ENCODE assay signal across 10 mouse cellular contexts in genomic region chr4:9107295-9107694, GRCm38 (mm10).
DNase-seq lines count a peak whose midpoint lies in the region; ATAC-seq lines count a peak whose summit lies in the region.
"Had no signal": no experiment of that assay in that cellular context is flagged by ENCODE, and none has a peak within 500 bp of the region (broad histone marks: within the 10 kb centered on the region; RNA-seq: fewer than 3 reads in every experiment).

No protein-coding gene starts in this region.

- no peaks in the 10 kb centered on the region for H3K9me3 ChIP-seq in intestine, embryonic 15.5 days
- H3K9me3 ChIP-seq in intestine, embryonic 16.5 days (ENCODE audit: control insufficient read depth, low read length), result no peaks in the 10 kb centered on the region
- no peaks in the 10 kb centered on the region for H3K9me3 ChIP-seq in stomach, embryonic 15.5 days
- H3K9me3 ChIP-seq: embryonic facial prominence, embryonic 15.5 days had no signal

- H3K27ac ChIP-seq in intestine, embryonic 15.5 days, result no peak overlapping the region
- H3K27ac ChIP-seq in intestine, embryonic 16.5 days (ENCODE audit: low read length), result no peak overlapping the region
- H3K27ac ChIP-seq in stomach, embryonic 15.5 days, result peak overlapping the region; percentile 14; the same call in 1 of the 2 replicates
- H3K27ac ChIP-seq: embryonic facial prominence, embryonic 15.5 days had no signal

- H3K4me2 ChIP-seq in intestine, embryonic 15.5 days (replicated peaks), result no peak overlapping the region
- no peak overlapping the region for H3K4me2 ChIP-seq in intestine, embryonic 16.5 days (ENCODE audit: low read depth, low read length)
- H3K4me2 ChIP-seq in stomach, embryonic 15.5 days, result peak overlapping the region; percentile 6; the same call in 1 of the 2 replicates
- H3K4me2 ChIP-seq: embryonic facial prominence, embryonic 15.5 days; lung, embryonic 14.5 days had no signal

- peak; percentile 96 for DNase-seq in cerebellum, adult 9-10 months
- DNase-seq in induced T-regulatory cell, adult 2 months (ENCODE audit: low read depth), result peak; percentile 22
- DNase-seq in kidney, postnatal 36 days, result no peak
- DNase-seq in urinary bladder, postnatal 10 days (ENCODE audit: low spot score), result no peak
- DNase-seq in adrenal gland, adult 2 months, result no peak
- DNase-seq: lung, embryonic 14.5 days had no signal

- WGBS in intestine, embryonic 15.5 days, result 75% methylated on average over 14 of the region's 14 CpGs
- WGBS in intestine, embryonic 16.5 days, result 78% methylated on average over 14 of the region's 14 CpGs
- 56% methylated on average over 14 of the region's 14 CpGs for WGBS in stomach, embryonic 15.5 days

- no peaks in the 10 kb centered on the region for H3K4me1 ChIP-seq in intestine, embryonic 15.5 days (replicated peaks)
- no peaks in the 10 kb centered on the region for H3K4me1 ChIP-seq in intestine, embryonic 16.5 days (ENCODE audit: control insufficient read depth, insufficient read depth, low read length)
- H3K4me1 ChIP-seq in stomach, embryonic 15.5 days, result no peaks in the 10 kb centered on the region
- H3K4me1 ChIP-seq: embryonic facial prominence, embryonic 15.5 days had no signal

- no peaks in the 10 kb centered on the region for H3K27me3 ChIP-seq in intestine, embryonic 15.5 days (replicated peaks)
- no peaks in the 10 kb centered on the region for H3K27me3 ChIP-seq in intestine, embryonic 16.5 days (replicated peaks; ENCODE audit: control insufficient read depth, insufficient read depth, low read length)
- H3K27me3 ChIP-seq in stomach, embryonic 15.5 days (replicated peaks), result no peaks in the 10 kb centered on the region
- H3K27me3 ChIP-seq: embryonic facial prominence, embryonic 15.5 days had no signal

- no peaks in the 10 kb centered on the region for H3K36me3 ChIP-seq in intestine, embryonic 15.5 days
- no peaks in the 10 kb centered on the region for H3K36me3 ChIP-seq in intestine, embryonic 16.5 days (ENCODE audit: control insufficient read depth, insufficient read depth, low read length)
- H3K36me3 ChIP-seq in stomach, embryonic 15.5 days, result no peaks in the 10 kb centered on the region
- H3K36me3 ChIP-seq: embryonic facial prominence, embryonic 15.5 days had no signal

- H3K9ac ChIP-seq in intestine, embryonic 15.5 days, result no peak overlapping the region
- no peak overlapping the region for H3K9ac ChIP-seq in intestine, embryonic 16.5 days (ENCODE audit: low read depth, low read length)
- H3K9ac ChIP-seq in stomach, embryonic 15.5 days, result no peak overlapping the region
- H3K9ac ChIP-seq: embryonic facial prominence, embryonic 15.5 days; lung, embryonic 14.5 days had no signal

- H3K4me3 ChIP-seq in intestine, embryonic 15.5 days (replicated peaks), result no peak overlapping the region
- H3K4me3 ChIP-seq in intestine, embryonic 16.5 days (ENCODE audit: low read length), result no peak overlapping the region
- no peak overlapping the region for H3K4me3 ChIP-seq in stomach, embryonic 15.5 days (replicated peaks)
- H3K4me3 ChIP-seq: embryonic facial prominence, embryonic 15.5 days had no signal

- ATAC-seq in intestine, embryonic 15.5 days, result peak; percentile 47
- ATAC-seq in intestine, embryonic 16.5 days, result no peak
- peak; percentile 47; the same call in 1 of the 2 replicates for ATAC-seq in stomach, embryonic 15.5 days (ENCODE audit: insufficient read depth, low FRiP score, low read depth)

Comparison
In these comparisons a context has a peak if more than half of its experiments do, and no peak if none do; other contexts are left out.
1. DNase-seq: peak in cerebellum, adult 9-10 months (single experiment) and induced T-regulatory cell, adult 2 months (single experiment); none in kidney, postnatal 36 days (0 of 2), urinary bladder, postnatal 10 days (single experiment) and adrenal gland, adult 2 months (single experiment).